In genomic region chr6:67300710-67301163, GRCm38 (mm10) we compare ENCODE assay signal across 9 mouse cellular contexts.
DNase-seq lines count a peak whose midpoint lies in the region; ATAC-seq and TF ChIP-seq lines count a peak whose summit lies in the region.
"Had no signal": no experiment of that assay in that cellular context is flagged by ENCODE, and none has a peak within 500 bp of the region (broad histone marks: within the 10 kb centered on the region; RNA-seq: fewer than 3 reads in every experiment).

No protein-coding gene starts in this region.

- H3K27me3 ChIP-seq in intestine, embryonic 16.5 days (replicated peaks; ENCODE audit: control insufficient read depth, insufficient read depth, low read length): no peaks in the 10 kb centered on the region
- no peaks in the 10 kb centered on the region for H3K27me3 ChIP-seq in midbrain, embryonic 15.5 days (replicated peaks)

- H3K4me1 ChIP-seq in intestine, embryonic 16.5 days (ENCODE audit: control insufficient read depth, insufficient read depth, low read length): peaks cover 16% of the 10 kb centered on the region
- no peaks in the 10 kb centered on the region for H3K4me1 ChIP-seq in midbrain, embryonic 15.5 days

- no peak overlapping the region for H3K4me2 ChIP-seq in intestine, embryonic 16.5 days (ENCODE audit: low read depth, low read length)
- no peak overlapping the region for H3K4me2 ChIP-seq in midbrain, embryonic 15.5 days

- no peak for TF ChIP-seq CTCF in layer of hippocampus, adult 2 months (conservative IDR thresholded peaks at IDR 0.05)

- no peaks in the 10 kb centered on the region for H3K36me3 ChIP-seq in intestine, embryonic 16.5 days (ENCODE audit: control insufficient read depth, insufficient read depth, low read length)
- no peaks in the 10 kb centered on the region for H3K36me3 ChIP-seq in midbrain, embryonic 15.5 days (replicated peaks)

- 38% methylated on average over 6 of the region's 6 CpGs for WGBS in intestine, embryonic 16.5 days
- whole genome bisulfite sequencing in midbrain, embryonic 15.5 days: 47% methylated on average over 6 of the region's 6 CpGs

- no peak overlapping the region for H3K4me3 ChIP-seq in layer of hippocampus, adult 2 months
- H3K4me3 ChIP-seq in intestine, embryonic 16.5 days (ENCODE audit: low read length): no peak overlapping the region
- no peak overlapping the region for H3K4me3 ChIP-seq in midbrain, embryonic 15.5 days

- no peak overlapping the region for H3K9ac ChIP-seq in intestine, embryonic 16.5 days (ENCODE audit: low read depth, low read length)
- H3K9ac ChIP-seq in midbrain, embryonic 15.5 days: no peak overlapping the region
- H3K9ac ChIP-seq: liver, embryonic 14.5 days had no signal

- 0 out of 2 replicates have a peak overlapping the region, but pooled peaks have one; percentile 36 for H3K27ac ChIP-seq in layer of hippocampus, adult 2 months
- H3K27ac ChIP-seq in intestine, embryonic 16.5 days (ENCODE audit: low read length): peak overlapping the region; percentile 78
- H3K27ac ChIP-seq in midbrain, embryonic 15.5 days: no peak overlapping the region
- H3K27ac ChIP-seq: liver, embryonic 14.5 days had no signal

- no peaks in the 10 kb centered on the region for H3K9me3 ChIP-seq in intestine, embryonic 16.5 days (ENCODE audit: control insufficient read depth, low read length)
- H3K9me3 ChIP-seq in midbrain, embryonic 15.5 days: no peaks in the 10 kb centered on the region

- peak; percentile 86 for ATAC-seq in intestine, embryonic 16.5 days
- ATAC-seq in midbrain, embryonic 15.5 days (replicated peaks): no peak

- DNase-seq in layer of hippocampus, adult 2 months (ENCODE audit: low spot score in 2 of 2): peak; percentile 15 to 42
- DNase-seq in layer of hippocampus, postnatal 10 days (ENCODE audit: low spot score in 2 of 2): no peak
- DNase-seq in brain, adult 2 months (ENCODE audit: low read depth, low spot score): peak; percentile 77
- peak; percentile 29 for DNase-seq in lung, postnatal 25 days (ENCODE audit: low spot score)
- no peak for DNase-seq in cerebellum, postnatal 10 days
- no peak for DNase-seq in thymus, postnatal 36 days

Comparison
In these comparisons a context has a peak if more than half of its experiments do, and no peak if none do; other contexts are left out.
1. DNase-seq: peak in layer of hippocampus, adult 2 months (2 of 2), brain, adult 2 months (single experiment) and lung, postnatal 25 days (single experiment); none in layer of hippocampus, postnatal 10 days (0 of 2), cerebellum, postnatal 10 days (0 of 2) and thymus, postnatal 36 days (0 of 2).